Mouse (Mus musculus) spleen, postnatal 14 days (tissue): Measurements from ENCODE around the gene Cnih3.

ENCODE experiments used
- DNase-seq, 2 experiments: peaks; one replicate each; pipeline ENCODE4 v3.0.0; 2021 to 2022; ENCODE audit warnings: low spot score in 2 of 2

Cnih3 gene

DNA sequence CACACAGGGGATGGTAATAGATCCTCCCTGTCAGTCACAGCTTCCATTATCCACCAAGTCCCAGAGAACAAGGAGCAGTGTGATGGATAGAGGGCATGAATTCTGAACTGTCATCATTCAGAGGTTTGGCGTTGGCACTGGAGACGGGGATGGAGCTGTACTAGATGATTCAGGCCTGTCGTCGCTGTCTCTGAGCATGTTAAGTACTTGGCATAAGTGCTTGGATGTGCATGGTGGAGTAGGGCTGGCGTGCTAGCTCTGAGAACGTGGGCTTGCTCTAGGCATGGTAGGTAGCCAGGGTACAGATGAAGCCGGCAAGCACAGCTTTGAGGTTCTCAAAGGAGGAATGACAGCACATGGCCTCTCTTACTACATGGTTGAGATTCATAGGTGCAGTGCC, 95.6 kb downstream of the Cnih3 start:
- DNase-seq: no peak

DNA sequence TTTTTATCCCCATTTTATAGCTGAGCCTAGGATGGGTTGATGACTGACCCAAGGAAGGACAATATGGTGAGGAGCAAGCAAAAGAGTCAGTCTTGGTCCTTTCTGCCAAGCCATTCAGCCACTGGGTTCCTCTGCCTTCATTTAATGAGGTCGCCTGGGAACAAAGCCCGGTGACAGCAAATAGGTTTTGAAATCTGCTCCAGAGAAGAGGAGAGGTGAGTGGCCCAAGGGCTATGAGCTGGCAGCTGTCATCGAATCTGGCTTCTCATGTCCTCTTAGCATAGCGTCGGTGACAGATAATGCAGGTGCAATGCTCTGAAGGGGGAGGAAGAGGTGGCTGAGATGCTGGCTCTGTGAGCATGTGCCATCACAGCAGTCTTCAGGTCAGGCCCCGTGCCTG, 100.7 kb downstream of the Cnih3 start:
- DNase-seq: no peak

- DNase-seq: no peak
These were observed 104.5 kb downstream of the Cnih3 start for GRCm38 (mm10) chr1:181456911-181457310.

DNA sequence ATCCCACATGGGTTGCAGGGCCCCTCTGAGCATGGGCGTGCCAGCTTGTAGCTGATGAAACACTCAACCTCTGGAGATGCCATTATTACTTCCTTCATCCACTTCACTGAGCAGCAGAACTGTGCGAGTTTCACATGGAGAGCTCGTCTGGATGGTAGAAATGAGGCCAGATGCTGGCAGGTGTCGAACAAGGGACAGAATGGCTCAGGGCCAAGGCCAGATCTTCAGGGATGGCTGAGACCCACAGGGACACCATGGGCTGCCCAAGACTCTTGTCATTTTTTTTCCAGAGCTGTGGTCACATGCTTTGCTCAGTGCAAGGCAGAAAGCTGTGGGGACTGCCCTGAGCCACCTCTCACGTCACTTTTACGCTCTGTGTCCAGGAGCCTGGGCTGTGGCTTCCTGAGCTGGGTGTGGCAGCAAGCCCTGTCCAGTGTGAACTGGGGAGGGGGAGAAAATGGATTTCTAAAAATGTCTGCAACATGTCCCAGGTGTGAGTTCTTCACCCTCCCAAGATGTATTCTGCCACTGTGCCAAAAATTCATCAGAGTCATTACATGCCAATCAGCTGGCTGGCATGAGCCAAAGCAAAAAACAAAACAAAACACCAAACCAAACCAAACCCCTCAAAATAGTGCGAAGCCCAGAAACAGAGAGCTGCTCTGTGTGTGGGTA, 107.1 kb downstream of the Cnih3 start:
- DNase-seq: no peak

DNA sequence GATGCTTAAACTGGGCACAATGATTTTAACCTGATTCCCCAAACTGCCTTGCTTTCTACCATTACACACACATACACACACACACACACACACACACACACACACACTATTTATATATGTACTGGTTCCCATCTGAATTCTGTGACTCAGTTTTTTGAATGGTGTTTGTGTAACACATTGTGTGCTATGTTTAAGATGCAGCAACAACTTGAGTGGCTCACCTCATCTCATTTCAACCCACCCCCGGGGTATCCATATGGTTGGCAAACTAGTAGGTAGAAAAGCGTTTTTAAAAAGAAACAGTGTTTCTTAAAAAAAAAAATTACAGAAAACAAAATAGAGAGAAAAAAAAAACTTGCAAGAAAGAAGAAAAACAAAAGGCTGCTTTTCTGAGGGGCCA, 107.9 kb downstream of the Cnih3 start:
- no peak for DNase-seq

DNA sequence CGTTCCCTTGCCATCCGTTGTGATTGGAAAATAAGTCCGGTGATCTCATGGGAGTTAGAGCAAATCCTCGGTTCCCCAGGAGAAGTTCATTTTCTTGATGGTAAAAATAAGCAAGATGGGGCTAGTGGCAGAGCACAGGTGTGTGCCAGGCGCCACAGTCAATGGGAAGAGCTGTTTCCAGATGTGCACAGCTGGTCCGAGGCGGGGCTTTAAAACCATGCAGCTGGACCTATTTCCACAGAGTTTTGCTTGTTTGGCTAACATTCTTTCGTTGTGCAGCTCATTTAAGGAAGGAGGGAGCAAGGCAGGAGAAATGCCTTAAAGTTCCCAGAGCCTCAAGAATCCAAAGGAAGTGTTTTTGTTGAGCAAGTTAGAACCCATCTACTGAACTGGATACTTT, 109.1 kb downstream of the Cnih3 start:
- no peak for DNase-seq

DNA sequence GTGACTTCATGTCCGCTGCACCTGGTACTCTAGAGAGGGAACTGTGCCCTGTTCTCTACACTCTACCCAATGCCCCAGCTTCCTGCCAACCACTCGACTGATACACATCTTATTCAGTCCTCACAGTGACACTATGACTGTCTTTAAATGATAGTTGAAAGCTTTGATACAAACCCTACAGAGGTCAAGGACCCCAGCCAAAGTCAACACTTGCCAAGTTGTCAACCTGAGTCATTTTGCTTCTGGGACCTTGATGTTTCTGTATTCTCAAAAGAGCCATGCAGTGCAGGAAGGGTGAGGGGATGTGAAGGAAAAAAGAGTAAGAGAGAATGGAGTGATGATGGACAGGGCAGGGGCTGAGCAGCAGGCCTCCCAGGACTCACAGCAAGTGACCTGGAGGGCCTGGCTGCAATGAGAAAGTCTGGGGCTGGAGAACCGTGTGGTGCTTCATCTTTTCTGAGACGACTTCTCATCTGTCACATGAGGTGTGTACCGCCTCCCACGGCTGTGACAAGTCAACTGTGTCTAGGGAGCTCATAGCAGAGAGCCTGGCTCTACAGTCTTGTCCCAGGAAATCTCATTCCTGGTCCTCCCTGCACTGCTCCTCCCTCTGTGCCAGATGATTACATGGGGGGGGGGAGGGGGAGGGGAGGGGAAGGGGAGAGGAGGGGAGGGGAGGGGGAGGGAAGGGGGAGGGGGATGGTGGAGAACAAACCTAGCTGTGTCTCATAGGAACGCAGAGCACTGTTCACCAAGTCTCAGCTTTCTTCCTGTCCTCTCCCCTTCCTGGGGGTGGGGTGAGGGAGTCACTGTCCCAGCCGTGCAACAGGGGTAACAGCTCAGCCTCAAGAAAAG, 109.8 kb downstream of the Cnih3 start:
- no peak for DNase-seq

- DNase-seq: no peak
These were observed 110.4 kb downstream of the Cnih3 start for GRCm38 (mm10) chr1:181462906-181463179.

- no peak for DNase-seq
These were observed 112.6 kb downstream of the Cnih3 start for GRCm38 (mm10) chr1:181465027-181465426.

- no peak for DNase-seq
These were observed 113.6 kb downstream of the Cnih3 start for GRCm38 (mm10) chr1:181466040-181466439.

DNA sequence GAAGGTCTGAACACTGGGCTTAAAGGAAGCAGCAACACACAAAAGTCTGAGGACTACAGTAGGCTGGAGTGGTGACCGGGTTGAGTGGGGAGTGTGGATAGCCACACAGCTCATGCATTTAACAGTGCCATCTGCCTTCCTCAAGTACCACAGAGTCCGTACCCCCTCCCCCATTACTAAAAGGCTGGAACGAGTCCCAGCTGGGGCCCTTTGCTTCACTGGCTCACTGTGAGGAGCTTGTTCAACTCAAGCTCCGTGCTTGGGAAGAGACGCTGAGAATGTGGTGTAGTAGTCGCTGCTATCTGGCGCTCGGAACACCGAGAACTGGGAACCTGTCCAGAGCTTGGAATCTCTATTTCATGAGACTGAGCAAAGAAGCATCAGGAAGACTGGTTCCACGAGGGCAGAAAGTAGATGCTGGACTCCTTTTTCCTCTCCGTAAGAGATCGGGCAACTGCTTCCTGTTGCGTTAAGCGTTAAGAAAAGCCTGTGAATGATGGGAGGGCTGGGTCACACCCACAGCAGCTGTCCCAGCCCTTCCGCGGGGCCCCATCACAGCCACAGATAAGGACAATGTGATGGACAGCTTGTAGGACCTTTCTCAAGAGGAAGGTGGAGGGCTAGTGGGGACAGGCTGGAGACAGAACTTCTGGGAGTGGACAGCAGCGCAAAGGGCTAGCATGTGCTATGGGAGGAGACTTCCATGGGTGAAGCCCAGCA, 114.3 kb downstream of the Cnih3 start:
- DNase-seq: no peak

GRCm38 (mm10) chr1:181467321-181467670, 114.9 kb downstream of the Cnih3 start:
- no peak for DNase-seq

DNA sequence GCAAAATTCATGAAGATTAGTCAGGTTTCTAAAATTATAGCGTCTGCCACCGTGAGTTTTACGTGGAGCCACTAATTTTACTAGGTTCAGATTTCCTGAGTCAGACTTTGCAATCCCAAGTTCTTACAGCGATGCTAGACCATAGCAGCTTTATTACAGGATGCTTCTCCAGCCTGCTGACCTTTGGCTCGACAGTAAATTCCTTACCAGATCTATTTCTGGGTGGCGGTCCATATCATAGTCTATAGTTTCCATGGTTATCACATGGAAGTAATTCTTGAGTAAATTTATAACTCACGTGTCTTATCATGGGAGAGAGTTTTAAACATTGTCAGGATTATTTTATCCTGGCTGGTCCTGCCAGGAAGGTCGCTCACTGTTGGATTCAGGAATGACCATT, 117.0 kb downstream of the Cnih3 start:
- no peak for DNase-seq

GRCm38 (mm10) chr1:181476141-181476540, 123.7 kb downstream of the Cnih3 start:
- DNase-seq: no peak

DNA sequence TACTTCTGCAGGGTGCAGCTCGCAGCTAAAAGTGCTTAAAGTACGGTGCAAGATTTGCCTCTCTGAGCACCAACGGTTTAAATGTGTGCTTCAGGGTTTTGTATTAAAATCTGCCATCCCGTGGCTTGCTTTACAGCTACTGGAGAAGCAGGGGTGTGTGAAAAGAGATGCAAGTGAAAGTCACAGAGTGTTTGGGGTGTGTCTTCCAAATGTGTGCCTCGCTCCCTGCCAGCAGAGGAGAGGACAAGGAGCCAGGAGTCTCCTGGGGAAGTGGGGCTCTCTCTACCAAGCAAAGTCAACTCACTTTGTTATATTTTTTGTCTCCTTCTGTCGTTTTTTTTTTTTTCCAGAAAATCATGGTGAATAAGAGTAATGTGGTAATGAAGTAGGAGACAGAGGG, 124.1 kb downstream of the Cnih3 start:
- DNase-seq: no peak

- no peak for DNase-seq
These were observed 132.3 kb downstream of the Cnih3 start for GRCm38 (mm10) chr1:181484696-181485095.

DNA sequence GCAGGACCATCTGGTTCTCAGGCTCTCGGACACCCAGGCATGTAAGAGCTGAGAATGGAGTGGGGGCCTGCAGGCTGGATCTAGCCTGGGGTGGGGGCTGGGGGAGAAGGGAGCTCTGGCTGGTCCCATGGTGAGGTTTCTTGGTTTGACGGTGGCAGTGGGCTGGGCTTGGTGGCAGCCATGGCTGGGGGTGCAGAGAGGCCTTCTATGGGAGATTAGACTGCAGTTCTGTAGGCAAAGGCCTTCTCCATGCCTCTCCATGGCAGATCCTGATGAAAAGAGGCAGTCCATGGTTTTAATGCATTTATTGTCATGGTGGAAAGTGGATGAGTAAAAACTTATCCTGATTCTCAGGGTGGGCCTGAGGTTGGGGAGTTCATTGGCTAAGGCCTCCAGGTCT, 151.0 kb downstream of the Cnih3 start:
- no peak for DNase-seq

GRCm38 (mm10) chr1:181505367-181505766, 152.9 kb downstream of the Cnih3 start:
- DNase-seq: no peak
